Mouse (Mus musculus) lung, adult 2 months (tissue): Measurements from ENCODE around the gene Arl3.

Experiments used
- CTCF ChIP-seq: fragments of 200-500 bp; IDR thresholded peaks from 2 replicates; pipeline ENCODE4 v1.5.1; 2011; ENCODE audit warnings: mild to moderate bottlenecking, low read length, control low read depth; ENCODE audit not compliant: insufficient read depth
- POLR2A ChIP-seq: fragments of 200-500 bp; IDR thresholded peaks from 2 replicates; pipeline ENCODE4 v1.6.1; 2011; ENCODE audit warnings: low read depth, mild to moderate bottlenecking, control low read depth, low read length, borderline replicate concordance; ENCODE audit errors: extremely low read depth

DNA sequence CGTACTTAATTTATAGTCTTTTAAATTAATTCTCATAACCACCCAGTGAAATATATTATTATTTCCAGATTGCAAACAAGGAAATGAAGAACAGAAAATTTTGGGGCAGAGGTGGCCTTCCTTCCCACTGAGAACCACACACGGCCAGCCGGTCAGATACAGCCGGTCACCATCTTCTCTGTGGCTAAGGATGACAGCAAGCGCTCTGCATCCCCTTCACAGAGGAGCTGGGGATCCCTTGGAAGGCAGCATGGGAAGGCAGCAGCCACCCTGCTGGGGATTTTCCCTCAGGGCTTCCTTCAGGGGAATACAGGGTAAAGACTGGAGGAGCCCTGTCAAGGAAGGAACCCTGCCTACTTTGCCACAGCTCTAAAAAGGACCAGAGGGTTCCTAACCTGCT, 39.5 kb downstream of the Arl3 start:
- no peak for TF ChIP-seq CTCF
- TF ChIP-seq POLR2A: no peak
